In genomic region chrX:85076845-85077244, GRCm38 (mm10) we compare ENCODE assay signal across 10 mouse cellular contexts.
DNase-seq lines count a peak whose midpoint lies in the region; ATAC-seq and TF ChIP-seq lines count a peak whose summit lies in the region.
"Had no signal": no experiment of that assay in that cellular context is flagged by ENCODE, and none has a peak within 500 bp of the region (broad histone marks: within the 10 kb centered on the region; RNA-seq: fewer than 3 reads in every experiment).

No protein-coding gene starts in this region.

- H3K4me1 ChIP-seq in liver, postnatal 0 days (ENCODE audit: insufficient read depth) = no peaks in the 10 kb centered on the region
- H3K4me1 ChIP-seq in liver, embryonic 11.5 days (replicated peaks; ENCODE audit: control insufficient read depth, insufficient read depth, low read length) = 0 out of 2 replicates have a peak, but pooled peaks cover 2% of the 10 kb centered on the region
- no peaks in the 10 kb centered on the region for H3K4me1 ChIP-seq in stomach, postnatal 0 days (replicated peaks; ENCODE audit: control insufficient read depth, insufficient read depth)
- no peaks in the 10 kb centered on the region for H3K4me1 ChIP-seq in hindbrain, postnatal 0 days (ENCODE audit: insufficient read depth, low read length)
- H3K4me1 ChIP-seq: forebrain, embryonic 12.5 days had no signal

- WGBS in liver, postnatal 0 days (ENCODE audit: insufficient replicate concordance) = 62% methylated on average over 1 of the region's 1 CpGs
- WGBS in liver, embryonic 11.5 days = 75% methylated on average over 1 of the region's 1 CpGs
- WGBS in stomach, postnatal 0 days = 73% methylated on average over 1 of the region's 1 CpGs
- 91% methylated on average over 1 of the region's 1 CpGs for WGBS in hindbrain, postnatal 0 days

- H3K9me3 ChIP-seq in liver, postnatal 0 days (ENCODE audit: low read length) = no peaks in the 10 kb centered on the region
- H3K9me3 ChIP-seq in liver, embryonic 11.5 days (ENCODE audit: control insufficient read depth, low read length) = no peaks in the 10 kb centered on the region
- H3K9me3 ChIP-seq in stomach, postnatal 0 days (ENCODE audit: control insufficient read depth, low read length) = no peaks in the 10 kb centered on the region
- H3K9me3 ChIP-seq in hindbrain, postnatal 0 days (ENCODE audit: low read length) = no peaks in the 10 kb centered on the region
- H3K9me3 ChIP-seq: forebrain, embryonic 12.5 days had no signal

- H3K9ac ChIP-seq in liver, postnatal 0 days (replicated peaks) = no peak overlapping the region
- H3K9ac ChIP-seq in liver, embryonic 11.5 days (ENCODE audit: low read depth, low read length) = no peak overlapping the region
- H3K9ac ChIP-seq in stomach, postnatal 0 days (ENCODE audit: low read length) = no peak overlapping the region
- H3K9ac ChIP-seq in hindbrain, postnatal 0 days (replicated peaks; ENCODE audit: low read length) = no peak overlapping the region
- H3K9ac ChIP-seq: forebrain, embryonic 12.5 days had no signal

- H3K27ac ChIP-seq in liver, postnatal 0 days (ENCODE audit: low read depth) = no peak overlapping the region
- no peak overlapping the region for H3K27ac ChIP-seq in liver, embryonic 11.5 days (ENCODE audit: low read depth, low read length)
- no peak overlapping the region for H3K27ac ChIP-seq in stomach, postnatal 0 days (replicated peaks)
- H3K27ac ChIP-seq in hindbrain, postnatal 0 days = no peak overlapping the region
- H3K27ac ChIP-seq: forebrain, embryonic 12.5 days; kidney, postnatal 0 days had no signal

- ATAC-seq in liver, postnatal 0 days = no peak
- ATAC-seq in liver, embryonic 11.5 days (replicated peaks; ENCODE audit: low FRiP score) = no peak
- ATAC-seq in stomach, postnatal 0 days (ENCODE audit: low FRiP score, low TSS enrichment) = no peak
- no peak for ATAC-seq in hindbrain, postnatal 0 days

- H3K4me2 ChIP-seq in liver, postnatal 0 days (ENCODE audit: low read depth, low read length) = no peak overlapping the region
- no peak overlapping the region for H3K4me2 ChIP-seq in liver, embryonic 11.5 days
- H3K4me2 ChIP-seq in stomach, postnatal 0 days (replicated peaks; ENCODE audit: low read depth) = no peak overlapping the region
- H3K4me2 ChIP-seq in hindbrain, postnatal 0 days (ENCODE audit: low read depth, low read length) = no peak overlapping the region
- H3K4me2 ChIP-seq: forebrain, embryonic 12.5 days had no signal

- TF ChIP-seq CTCF in liver, postnatal 0 days (IDR thresholded peaks at IDR 0.05; ENCODE audit: low read depth) = no peak
- no peak for TF ChIP-seq CTCF in stomach, postnatal 0 days (IDR thresholded peaks at IDR 0.05; ENCODE audit: low read depth)
- TF ChIP-seq CTCF in hindbrain, postnatal 0 days (IDR thresholded peaks at IDR 0.05; ENCODE audit: low read depth) = no peak

- no peak overlapping the region for H3K4me3 ChIP-seq in liver, postnatal 0 days (ENCODE audit: low read depth, low read length)
- H3K4me3 ChIP-seq in liver, embryonic 11.5 days (ENCODE audit: low read depth, low read length) = no peak overlapping the region
- H3K4me3 ChIP-seq in stomach, postnatal 0 days (ENCODE audit: low read depth, low read length) = no peak overlapping the region
- no peak overlapping the region for H3K4me3 ChIP-seq in hindbrain, postnatal 0 days (ENCODE audit: low read length)
- H3K4me3 ChIP-seq: forebrain, embryonic 12.5 days had no signal

- no peaks in the 10 kb centered on the region for H3K36me3 ChIP-seq in liver, postnatal 0 days (replicated peaks; ENCODE audit: insufficient read depth, low read length)
- no peaks in the 10 kb centered on the region for H3K36me3 ChIP-seq in liver, embryonic 11.5 days (ENCODE audit: control insufficient read depth, insufficient read depth, low read length)
- no peaks in the 10 kb centered on the region for H3K36me3 ChIP-seq in stomach, postnatal 0 days (ENCODE audit: control insufficient read depth, insufficient read depth, low read length)
- no peaks in the 10 kb centered on the region for H3K36me3 ChIP-seq in hindbrain, postnatal 0 days (ENCODE audit: insufficient read depth, low read length)
- H3K36me3 ChIP-seq: forebrain, embryonic 12.5 days had no signal

- peak; percentile 12 for DNase-seq in liver, postnatal 0 days
- no peak for DNase-seq in liver, embryonic 11.5 days (ENCODE audit: low spot score)
- DNase-seq in adrenal gland, adult 8-10 months = peak; percentile 60
- DNase-seq in kidney, adult 9 months = peak; percentile 47
- DNase-seq in stomach, postnatal 0 days (ENCODE audit: low spot score) = peak; percentile 15
- DNase-seq in urinary bladder, adult 2 months (ENCODE audit: low spot score) = no peak
- DNase-seq in hindbrain, postnatal 0 days (ENCODE audit: low spot score) = no peak
- DNase-seq: thymus, adult 2 months had no signal

- TF ChIP-seq EP300 in liver, postnatal 0 days (IDR thresholded peaks at IDR 0.05; ENCODE audit: low read depth) = no peak
- no peak for TF ChIP-seq EP300 in stomach, postnatal 0 days (optimal IDR thresholded peaks at IDR 0.05)

- H3K27me3 ChIP-seq in liver, postnatal 0 days (ENCODE audit: insufficient read depth, low read length) = no peaks in the 10 kb centered on the region
- H3K27me3 ChIP-seq in liver, embryonic 11.5 days (replicated peaks; ENCODE audit: control insufficient read depth, insufficient read depth, low read length) = no peaks in the 10 kb centered on the region
- no peaks in the 10 kb centered on the region for H3K27me3 ChIP-seq in stomach, postnatal 0 days (ENCODE audit: control insufficient read depth, insufficient read depth, low read length)
- H3K27me3 ChIP-seq in hindbrain, postnatal 0 days (ENCODE audit: insufficient read depth, low read length) = no peaks in the 10 kb centered on the region
- H3K27me3 ChIP-seq: forebrain, embryonic 12.5 days had no signal

Comparison
In these comparisons a context has a peak if more than half of its experiments do, and no peak if none do; other contexts are left out.
1. DNase-seq: peak in liver, postnatal 0 days (single experiment), adrenal gland, adult 8-10 months (single experiment), kidney, adult 9 months (single experiment) and stomach, postnatal 0 days (single experiment); none in liver, embryonic 11.5 days (single experiment), urinary bladder, adult 2 months (single experiment) and hindbrain, postnatal 0 days (single experiment).